Mouse (Mus musculus) layer of hippocampus, adult 2 months (tissue): ENCODE results near the gene Ubb. TPM values are rescaled to one million over a fixed set of nuclear protein-coding genes. Genes with fewer than 3 reads are reported as not detected.
"Not testable (repeated sequence)": the region's sequence is repeated elsewhere in the genome, so short reads cannot be mapped to it uniquely, and the experiment has no call there.

Experiments
- DNase-seq, 2 experiments: peaks; one replicate each; pipeline ENCODE4 v3.0.0; 2022; ENCODE audit warnings: low spot score in 2 of 2
- H3K27ac ChIP-seq: fragments of 200-600 bp; 2 replicates; pipeline ENCODE4 v1.8.1; 2022
- H3K4me3 ChIP-seq: fragments of 200-600 bp; 2 replicates; pipeline ENCODE4 v1.8.1; 2022; ENCODE audit warnings: mild to moderate bottlenecking
- CTCF ChIP-seq: fragments of 200-600 bp; conservative IDR thresholded peaks from 2 replicates; pipeline ENCODE4 v1.8.1; 2022; ENCODE audit warnings: antibody characterized with exemption, mild to moderate bottlenecking, moderate library complexity
- long read RNA-seq, 2 experiments: library from polyadenylated mRNA; stranded (forward); transcript quantifications; one replicate each; pipeline ENCODE4 v2.0.0; 2021; ENCODE audit warnings: borderline mapping rate in 2 of 2
- total RNA-seq, 2 experiments: library from RNA; stranded (reverse); gene quantifications; 2 replicates each; pipeline ENCODE4 v1.2.3; 2021

Ubb gene
- total RNA-seq = 1,000 to 10,000 TPM; 1,708 to 1,866 TPM
- long read RNA-seq, experiment 1, transcript Ubb-201 (2 exons, 1,499 nt) = major isoform, 3,322 of 3,364 reads
- long read RNA-seq, experiment 1, transcript Ubb-202 (2 exons, 890 nt) = minor isoform, 6 of 3,364 reads
- long read RNA-seq, experiment 1, partial matches to known transcripts = 0 of 3,364 reads
- long read RNA-seq, experiment 1, other reads (novel, unspliced or antisense) = 36 of 3,364 reads
- long read RNA-seq, experiment 2, transcript Ubb-201 (2 exons, 1,499 nt) = major isoform, 4,546 of 4,614 reads
- long read RNA-seq, experiment 2, transcript Ubb-202 (2 exons, 890 nt) = minor isoform, 8 of 4,614 reads
- long read RNA-seq, experiment 2, partial matches to known transcripts = 51 of 4,614 reads
- long read RNA-seq, experiment 2, other reads (novel, unspliced or antisense) = 9 of 4,614 reads

DNA sequence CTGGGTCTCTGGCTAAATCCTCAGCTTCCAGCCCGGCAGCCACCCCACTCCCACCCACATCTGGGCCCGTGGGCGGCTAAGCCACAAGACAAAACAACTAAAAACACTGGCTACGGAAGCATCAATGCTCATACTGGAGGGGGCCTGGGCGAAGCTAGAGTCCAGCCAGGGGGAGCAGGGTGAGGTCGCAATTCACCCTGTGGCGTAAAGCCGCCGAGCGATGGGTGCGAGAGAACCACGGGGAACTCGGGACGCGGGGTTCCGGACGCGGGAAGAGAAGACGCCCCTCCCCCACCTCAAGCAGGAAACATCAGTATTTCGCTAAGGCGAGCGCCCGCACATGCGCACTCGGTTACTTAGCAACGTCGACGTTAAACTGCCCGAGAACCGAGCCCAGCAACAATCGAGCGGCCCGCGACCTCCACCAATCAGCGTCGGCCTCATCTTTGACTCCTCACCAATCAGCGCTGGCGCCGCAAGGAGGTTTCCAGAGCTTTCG is at the start of gene Ubb:
Gene Ubb (plus strand): TSS at position 445 of the 499 bp plus-strand sequence.
- H3K27ac ChIP-seq = peak within 1 kb of the TSS; percentile 99

GRCm38 (mm10) chr11:62507683-62508082 is 43.3 kb upstream of the Ubb start:
- H3K4me3 ChIP-seq = no peak overlapping the region
- no peak for TF ChIP-seq CTCF
- no peak overlapping the region for H3K27ac ChIP-seq
- no peak for DNase-seq

More for the DNA sequence above, at the start of gene Ubb:
- no peak for TF ChIP-seq CTCF
- H3K4me3 ChIP-seq = peak within 1 kb of the TSS; percentile 72
- peak; percentile 99 to 100 for DNase-seq

- not testable (repeated sequence) for H3K4me3 ChIP-seq, H3K27ac ChIP-seq, DNase-seq
Observed at GRCm38 (mm10) chr11:62508365-62508764, 42.6 kb upstream of the Ubb start.

DNA sequence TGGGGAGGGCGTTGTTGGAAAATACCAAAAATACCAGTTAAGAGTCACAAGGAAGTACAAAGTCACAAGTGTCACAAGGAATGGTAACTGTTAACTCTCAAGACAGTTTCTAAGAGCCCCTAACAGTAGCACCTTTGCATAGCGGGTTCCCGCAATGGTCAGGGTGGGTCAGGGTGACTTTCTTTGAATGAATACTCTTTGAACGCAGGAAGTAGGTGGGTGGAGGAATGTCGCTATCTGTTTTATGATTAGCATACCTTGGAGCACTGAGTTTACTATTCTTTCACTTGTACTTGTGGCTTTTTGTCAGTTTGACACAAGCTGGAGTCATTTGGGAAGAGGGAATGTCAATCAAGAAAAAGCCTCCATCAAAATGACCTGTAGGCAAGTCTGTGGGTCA is 42.2 kb upstream of the Ubb start:
- not testable (repeated sequence) for H3K4me3 ChIP-seq, DNase-seq, H3K27ac ChIP-seq

GRCm38 (mm10) chr11:62509571-62509970 is 41.4 kb upstream of the Ubb start:
- Histone ChIP-seq H3K4me3 (no peak overlapping the region), H3K27ac (no peak overlapping the region)
- no peak for TF ChIP-seq CTCF
- DNase-seq = no peak

- DNase-seq = no peak
- TF ChIP-seq CTCF = no peak
- Histone ChIP-seq H3K27ac (no peak overlapping the region), H3K4me3 (no peak overlapping the region)
Observed at GRCm38 (mm10) chr11:62510956-62511355, 40.0 kb upstream of the Ubb start.

DNA sequence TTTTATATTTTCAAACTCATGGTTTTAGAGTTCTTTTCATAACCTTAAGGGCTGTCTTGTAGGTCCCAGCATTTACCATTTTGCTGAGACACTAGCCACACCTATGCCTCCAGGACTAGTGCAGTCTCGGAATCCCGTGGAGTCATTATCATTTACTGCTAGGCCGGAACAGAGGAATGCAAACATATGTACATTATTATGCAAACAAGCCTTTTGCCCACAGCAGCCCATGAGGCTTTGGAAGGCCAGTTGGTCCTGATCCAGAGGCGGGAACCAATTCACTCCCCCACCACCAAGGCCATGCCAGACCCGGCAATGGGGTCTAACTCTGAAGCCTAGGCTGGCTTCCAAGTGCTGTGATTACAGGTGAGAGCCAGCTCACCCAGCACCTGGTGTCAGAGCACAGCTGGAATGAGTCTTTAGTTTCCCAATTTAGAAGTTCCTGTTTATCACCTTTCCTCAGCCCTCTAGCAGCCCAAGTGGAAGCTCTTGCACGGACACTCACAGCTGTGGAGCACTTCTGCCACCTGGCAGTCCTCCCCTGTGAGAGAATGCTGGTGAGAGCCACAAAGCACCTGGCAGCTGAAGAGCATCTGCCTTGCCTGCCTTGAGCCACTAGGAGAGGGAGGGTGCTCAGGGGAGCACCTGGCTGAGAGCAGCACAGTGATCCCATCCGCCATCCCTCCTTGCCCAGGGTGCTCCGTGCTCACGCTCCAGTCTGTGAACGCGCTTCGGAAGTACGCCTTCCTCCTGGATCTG is 39.3 kb upstream of the Ubb start:
- H3K27ac ChIP-seq = no peak overlapping the region
- H3K4me3 ChIP-seq = no peak overlapping the region
- no peak for DNase-seq
- TF ChIP-seq CTCF = no peak

DNA sequence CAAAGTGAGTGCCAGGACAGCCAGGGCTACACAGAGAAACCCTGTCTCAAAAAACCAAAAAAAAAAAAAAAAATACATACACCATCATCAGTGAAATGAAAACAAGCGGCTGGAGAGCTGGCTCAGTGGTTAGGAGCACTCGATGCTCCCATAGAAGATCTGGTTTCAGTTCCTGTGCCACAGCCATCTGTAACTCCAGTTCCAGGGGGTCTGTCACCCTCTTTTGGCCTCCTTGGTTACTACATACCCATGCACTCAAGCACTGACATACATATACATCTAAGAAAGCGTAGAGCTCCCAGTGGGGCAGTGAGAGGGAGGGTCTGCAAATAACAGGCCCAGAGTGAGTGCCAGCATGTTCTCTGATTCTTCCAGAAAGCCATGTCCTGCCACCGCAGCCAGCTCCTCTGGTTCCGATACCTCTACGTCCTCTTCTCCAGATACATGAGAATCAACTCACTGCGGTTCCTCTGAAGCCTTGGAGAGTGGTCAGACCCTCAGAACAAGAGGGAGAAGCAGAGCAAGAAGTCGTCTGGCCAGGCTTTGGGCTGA is 38.4 kb upstream of the Ubb start:
- Histone ChIP-seq H3K27ac (no peak overlapping the region), H3K4me3 (no peak overlapping the region)
- no peak for DNase-seq
- TF ChIP-seq CTCF = no peak

GRCm38 (mm10) chr11:62513311-62513710 is 37.7 kb upstream of the Ubb start:
- Histone ChIP-seq H3K27ac (no peak overlapping the region), H3K4me3 (no peak overlapping the region)
- no peak for TF ChIP-seq CTCF
- DNase-seq = no peak

GRCm38 (mm10) chr11:62518991-62519390 is 32.0 kb upstream of the Ubb start:
- DNase-seq = no peak
- Histone ChIP-seq H3K4me3 (no peak overlapping the region), H3K27ac (peak overlapping the region; percentile 50)
- no peak for TF ChIP-seq CTCF

GRCm38 (mm10) chr11:62522283-62522682 is 28.7 kb upstream of the Ubb start:
- DNase-seq = no peak
- Histone ChIP-seq H3K4me3 (no peak overlapping the region), H3K27ac (no peak overlapping the region)
- TF ChIP-seq CTCF = no peak

DNA sequence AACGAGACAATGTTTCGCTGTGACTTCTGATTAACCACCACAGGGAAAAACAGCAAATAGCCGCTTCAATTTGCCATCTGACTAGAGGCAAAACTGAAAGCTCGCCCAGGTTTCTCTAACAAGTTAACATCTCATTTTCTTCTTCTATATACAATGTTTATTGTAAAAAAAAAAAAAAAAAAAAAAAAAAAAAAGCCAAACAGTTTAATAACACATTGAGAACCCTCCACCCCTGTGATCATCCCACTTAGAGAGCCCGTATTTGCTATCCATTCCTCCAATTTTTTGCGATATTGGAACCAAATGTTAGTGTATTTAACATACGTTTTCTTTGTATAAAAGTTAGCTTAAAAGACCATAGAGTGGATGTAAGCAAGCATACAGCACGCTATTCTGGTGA is 13.9 kb upstream of the Ubb start:
- DNase-seq = no peak
- Histone ChIP-seq H3K27ac (no peak overlapping the region), H3K4me3 (no peak overlapping the region; the same call in 1 of the 2 replicates)
- no peak for TF ChIP-seq CTCF

DNA sequence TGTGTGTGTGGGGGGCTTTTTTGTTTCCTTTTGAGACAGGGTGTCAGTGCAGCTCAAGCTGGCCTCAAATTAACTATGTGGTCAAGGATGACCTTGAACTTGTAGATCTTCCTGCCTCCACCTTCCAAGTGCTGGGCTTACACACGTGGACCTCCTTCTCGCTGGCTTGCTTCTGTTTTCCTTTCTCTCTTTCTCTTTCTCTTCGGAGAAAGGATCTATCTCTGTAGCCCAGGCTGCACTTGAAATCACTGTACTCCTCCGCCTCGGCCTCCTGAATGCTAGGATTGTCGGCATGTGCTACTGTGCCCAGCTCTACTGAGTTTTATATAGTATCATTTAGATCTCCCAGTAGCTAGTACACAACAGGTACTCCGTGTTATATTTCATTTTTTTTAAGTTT is 13.4 kb upstream of the Ubb start:
- DNase-seq = no peak
- Histone ChIP-seq H3K27ac (no peak overlapping the region), H3K4me3 (peak overlapping the region; percentile 88)
- no peak for TF ChIP-seq CTCF
